Mouse (Mus musculus) spleen, adult 2 months (tissue): ENCODE data around the gene Mboat1. TPM values are rescaled to one million over a fixed set of nuclear protein-coding genes. Genes with fewer than 3 reads are reported as not detected.

Experiments
- DNase-seq, 2 experiments: peaks; one replicate each; pipeline versions ENCODE4 v3.0.0 to v3.0.0-alpha.2; 2012 to 2021; ENCODE audit warnings: low spot score in 2 of 2, low read depth in 1 of 2
- H3K27ac ChIP-seq: fragments of 200-500 bp; 2 replicates; pipeline ENCODE4 v1.5.1; 2012; ENCODE audit warnings: low read length, inconsistent platforms; ENCODE audit not compliant: insufficient read depth
- H3K27me3 ChIP-seq: fragments of 200-500 bp; 2 replicates; pipeline ENCODE4 v1.6.1; 2012; ENCODE audit warnings: mild to moderate bottlenecking, moderate library complexity, low read length, inconsistent platforms; ENCODE audit not compliant: control insufficient read depth, insufficient read depth
- H3K36me3 ChIP-seq: fragments of 200-500 bp; 2 replicates; pipeline ENCODE4 v1.6.1; 2012; ENCODE audit warnings: mild to moderate bottlenecking, low read length, inconsistent platforms; ENCODE audit not compliant: control insufficient read depth, insufficient read depth
- H3K4me1 ChIP-seq: fragments of 200-500 bp; 2 replicates; pipeline ENCODE4 v1.6.1; 2011; ENCODE audit warnings: inconsistent platforms; ENCODE audit not compliant: control insufficient read depth, insufficient read depth, insufficient read length
- H3K4me3 ChIP-seq: fragments of 200-500 bp; 2 replicates; pipeline ENCODE4 v1.5.1; 2011; ENCODE audit warnings: mild to moderate bottlenecking, inconsistent platforms; ENCODE audit not compliant: insufficient read depth, insufficient read length; ENCODE audit errors: extremely low read depth
- CTCF ChIP-seq: fragments of 200-500 bp; IDR thresholded peaks from 2 replicates; pipeline ENCODE4 v1.5.1; 2011; ENCODE audit warnings: mild to moderate bottlenecking, inconsistent platforms; ENCODE audit not compliant: insufficient read depth, insufficient read length, insufficient replicate concordance; ENCODE audit errors: extremely low read depth
- POLR2A ChIP-seq: fragments of 200-500 bp; IDR thresholded peaks from 2 replicates; pipeline ENCODE4 v1.6.1; 2011; ENCODE audit warnings: low read depth, low read length, inconsistent platforms
- WGBS: fragments of 180-500 bp; shearing (Covaris S2); methylation state at CpG from one replicate; pipeline ENCODE4 v1.1.7; 2018; 5-methylcytosine and 5-hydroxymethylcytosine counted together
- polyA plus RNA-seq: library from polyadenylated mRNA; depleted of rRNA; stranded (reverse); fragments of >200 nt; gene quantifications from 2 replicates; pipeline ENCODE4 v1.2.3, GENCODE M21; 2012

The Mboat1 gene
- polyA plus RNA-seq, 1 experiment: 3.6 TPM

DNA sequence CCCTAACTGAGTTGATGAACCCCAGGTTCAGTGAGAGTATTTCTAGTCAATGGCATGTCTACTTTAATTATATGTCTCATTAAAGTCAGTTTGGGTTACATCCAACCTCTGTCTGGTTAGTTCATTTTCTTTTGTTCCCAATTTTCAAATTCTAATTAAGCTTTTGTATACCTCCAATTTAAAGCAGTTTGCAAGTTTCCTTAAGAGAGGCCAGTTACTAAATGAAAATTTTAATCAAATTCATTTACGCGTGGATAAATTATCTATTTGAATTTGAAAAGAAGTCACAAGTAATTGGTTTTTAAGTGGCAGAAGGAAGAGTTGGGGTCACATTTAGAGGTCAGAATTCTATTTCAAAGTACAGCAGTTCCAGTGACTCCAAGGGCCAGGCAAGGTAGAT lies 27.2 kb downstream of the Mboat1 start:
- 98% methylated on average over 2 of the region's 2 CpGs for WGBS
- H3K36me3 ChIP-seq: no peaks in the 10 kb centered on the region

DNA sequence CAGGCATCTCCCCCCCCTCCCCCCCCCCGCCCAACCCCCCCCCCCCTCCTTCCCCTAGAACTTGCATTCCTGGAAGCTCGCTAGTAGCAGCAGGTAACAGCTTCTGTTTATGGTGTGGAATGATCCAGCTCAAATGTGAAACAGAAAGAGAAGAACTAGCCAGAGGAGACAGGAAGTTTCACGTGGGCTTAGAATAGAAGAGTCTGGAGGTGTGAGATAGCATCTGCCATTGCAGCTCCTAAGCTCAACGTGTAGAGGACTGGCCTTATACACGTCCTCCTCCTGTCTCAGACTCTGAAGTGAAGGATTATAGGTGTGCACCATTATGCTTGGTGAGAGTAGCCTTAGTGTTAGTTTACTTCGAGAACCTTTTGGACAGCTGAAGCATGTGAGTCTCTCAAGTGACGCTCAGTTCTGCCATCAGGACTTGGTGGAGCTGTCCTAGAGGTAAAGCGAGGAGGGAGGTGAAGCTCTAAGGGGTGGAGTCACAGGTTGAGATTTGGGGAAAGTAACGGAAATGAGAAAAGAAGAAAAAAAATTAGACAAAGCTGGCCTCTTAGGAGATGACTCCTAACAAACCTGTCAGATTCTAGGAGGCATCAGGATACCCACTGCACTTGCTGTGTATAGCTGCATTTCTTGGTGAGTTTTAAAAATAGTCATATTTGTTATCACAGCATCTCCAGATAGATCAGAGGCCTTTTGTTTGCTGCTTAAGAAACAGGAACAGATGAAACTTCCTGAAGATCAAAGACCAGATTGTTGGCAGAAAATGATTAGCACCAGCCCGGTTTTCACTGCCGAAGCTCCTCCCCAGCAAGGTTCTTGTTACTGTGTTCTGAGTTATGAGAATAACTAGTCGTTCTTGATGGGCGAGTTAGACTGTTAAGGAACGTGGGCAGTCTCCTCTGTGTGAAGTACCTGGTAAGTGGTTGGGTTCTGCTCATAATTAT lies 30.1 kb downstream of the Mboat1 start:
- WGBS: 37% methylated on average over 14 of the region's 14 CpGs
- Histone ChIP-seq H3K4me1 (no peaks in the 10 kb centered on the region), H3K36me3 (no peaks in the 10 kb centered on the region), H3K27me3 (no peaks in the 10 kb centered on the region), H3K4me3 (no peak overlapping the region), H3K27ac (peak overlapping the region; percentile 82)
- TF ChIP-seq CTCF (no peak), POLR2A (no peak)
- DNase-seq: peak in 1 of 2 experiments; percentile 23

More for the DNA sequence above, 27.2 kb downstream of the Mboat1 start:
- H3K4me1 ChIP-seq: no peaks in the 10 kb centered on the region
- DNase-seq: no peak
- no peaks in the 10 kb centered on the region for H3K27me3 ChIP-seq
- TF ChIP-seq CTCF (no peak), POLR2A (no peak)
- H3K4me3 ChIP-seq: no peak overlapping the region
- no peak overlapping the region for H3K27ac ChIP-seq

DNA sequence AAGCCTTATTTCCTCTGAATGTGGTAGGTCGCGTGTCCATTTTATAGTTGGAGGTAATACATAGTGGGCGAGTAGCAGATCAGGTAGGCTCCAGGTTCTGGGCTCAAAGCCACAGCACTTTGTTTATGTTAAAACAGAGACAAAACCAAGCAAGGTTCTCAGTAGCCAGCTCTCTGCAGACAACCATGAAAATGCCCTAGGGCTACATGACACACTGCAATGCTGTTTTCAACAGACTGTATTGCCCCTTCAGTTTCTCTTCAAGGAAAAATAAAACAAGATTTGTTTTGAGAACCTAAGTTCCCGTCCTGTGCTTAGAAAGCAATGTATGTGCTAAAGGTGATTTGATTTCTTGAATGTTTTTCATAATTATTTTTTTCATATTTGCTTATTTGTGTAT lies 31.2 kb downstream of the Mboat1 start:
- no peaks in the 10 kb centered on the region for H3K36me3 ChIP-seq
- no peaks in the 10 kb centered on the region for H3K27me3 ChIP-seq
- 82% methylated on average over 4 of the region's 4 CpGs for WGBS
- H3K4me1 ChIP-seq: no peaks in the 10 kb centered on the region
- peak overlapping the region; percentile 53 for H3K27ac ChIP-seq
- H3K4me3 ChIP-seq: no peak overlapping the region
- no peak for DNase-seq
- TF ChIP-seq POLR2A (no peak), CTCF (no peak)

DNA sequence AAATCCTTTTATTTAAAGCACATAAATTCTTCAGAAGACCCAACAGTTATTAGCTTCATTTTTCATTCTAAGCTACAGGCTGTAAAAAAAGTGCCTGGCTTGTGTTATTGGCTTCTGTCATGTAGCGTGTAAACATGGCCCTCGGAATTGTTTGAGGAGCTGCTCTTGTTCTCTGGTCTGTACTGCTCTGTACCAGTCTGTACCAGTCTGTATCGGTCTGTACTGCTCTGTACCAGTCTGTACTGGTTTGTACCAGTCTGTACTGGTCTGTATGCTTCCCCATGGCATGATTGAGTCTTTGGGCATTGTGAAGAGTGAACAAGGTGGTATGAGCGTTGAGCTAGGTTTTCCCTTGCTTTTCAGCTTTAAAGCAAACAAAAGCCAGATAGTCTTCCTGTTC lies 32.5 kb downstream of the Mboat1 start:
- TF ChIP-seq CTCF (no peak), POLR2A (no peak)
- H3K4me3 ChIP-seq: no peak overlapping the region
- H3K27ac ChIP-seq: no peak overlapping the region
- no peaks in the 10 kb centered on the region for H3K36me3 ChIP-seq
- no peaks in the 10 kb centered on the region for H3K27me3 ChIP-seq
- DNase-seq: no peak
- WGBS: 86% methylated on average over 4 of the region's 4 CpGs
- H3K4me1 ChIP-seq: no peaks in the 10 kb centered on the region

- DNase-seq: no peak
- no peak overlapping the region for H3K27ac ChIP-seq
- WGBS: 89% methylated on average over 6 of the region's 6 CpGs
These were observed 33.8 kb downstream of the Mboat1 start for GRCm38 (mm10) chr13:30170061-30170460.

DNA sequence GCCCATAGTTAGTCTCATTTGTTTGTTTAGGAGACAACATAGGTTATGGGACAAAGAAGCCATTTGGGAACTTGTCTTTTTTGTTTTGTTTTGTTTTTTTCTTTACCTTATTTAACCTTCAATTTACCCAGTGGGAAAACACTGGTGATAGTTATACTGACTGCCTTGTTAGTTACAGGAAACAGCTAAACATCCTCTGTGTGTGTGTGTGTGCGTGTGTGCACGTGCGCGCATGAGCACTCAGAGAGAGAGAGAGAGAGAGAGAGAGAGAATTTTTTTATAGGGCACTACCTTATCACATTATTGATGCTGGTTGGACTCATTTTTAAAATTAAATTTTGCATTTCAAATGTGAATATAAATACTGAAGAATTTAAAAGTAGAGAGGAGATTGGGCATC lies 38.3 kb downstream of the Mboat1 start:
- Histone ChIP-seq H3K27ac (no peak overlapping the region), H3K27me3 (no peaks in the 10 kb centered on the region), H3K36me3 (no peaks in the 10 kb centered on the region), H3K4me3 (no peak overlapping the region), H3K4me1 (no peaks in the 10 kb centered on the region)
- WGBS: 71% methylated on average over 4 of the region's 4 CpGs
- DNase-seq: no peak
- TF ChIP-seq CTCF (no peak), POLR2A (no peak)

More at GRCm38 (mm10) chr13:30170061-30170460, 33.8 kb downstream of the Mboat1 start:
- Histone ChIP-seq H3K27me3 (no peaks in the 10 kb centered on the region), H3K36me3 (no peaks in the 10 kb centered on the region), H3K4me1 (no peaks in the 10 kb centered on the region), H3K4me3 (no peak overlapping the region)
- TF ChIP-seq CTCF: no peak
- no peak for TF ChIP-seq POLR2A

DNA sequence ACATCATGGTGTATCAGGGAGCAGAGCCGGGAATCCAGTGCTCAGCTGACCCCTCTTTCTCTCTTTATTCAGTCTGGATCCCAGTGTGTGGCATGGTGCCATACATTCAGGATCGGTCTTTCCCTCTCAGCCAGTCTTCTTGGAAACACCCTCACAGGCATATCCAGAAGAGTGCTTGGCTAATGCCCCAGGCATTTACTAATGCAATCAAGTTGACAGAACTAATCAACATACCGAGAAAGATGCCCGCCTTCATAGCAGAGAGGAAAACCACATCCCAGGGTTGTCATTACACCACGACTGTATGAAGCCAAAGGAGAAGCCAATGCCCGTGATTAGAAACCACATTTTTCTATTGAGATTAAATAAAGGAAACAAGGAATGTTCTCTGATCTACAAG lies 41.1 kb downstream of the Mboat1 start:
- TF ChIP-seq POLR2A: no peak
- TF ChIP-seq CTCF: no peak
- H3K27ac ChIP-seq: no peak overlapping the region
- H3K4me1 ChIP-seq: no peaks in the 10 kb centered on the region
- no peaks in the 10 kb centered on the region for H3K27me3 ChIP-seq
- no peak overlapping the region for H3K4me3 ChIP-seq
- DNase-seq: no peak
- WGBS: 56% methylated on average over 6 of the region's 6 CpGs
- no peaks in the 10 kb centered on the region for H3K36me3 ChIP-seq
